Mouse (Mus musculus): ENCODE results near the gene Gemin5. TPM values are rescaled to one million over a fixed set of nuclear protein-coding genes. Genes with fewer than 3 reads are reported as not detected.
A peak's percentile ranks its signal among the peaks of the same experiment; 100 is the strongest.
"Not testable (repeated sequence)": the region's sequence is repeated elsewhere in the genome, so short reads cannot be mapped to it uniquely, and the experiment has no call there.

Gene Gemin5
- 16.1 and 16.6 TPM in 2 replicates for polyA plus RNA-seq (2015; fragmentation: Nextera tagmentation; extraction: Ambion mirVana)

DNA sequence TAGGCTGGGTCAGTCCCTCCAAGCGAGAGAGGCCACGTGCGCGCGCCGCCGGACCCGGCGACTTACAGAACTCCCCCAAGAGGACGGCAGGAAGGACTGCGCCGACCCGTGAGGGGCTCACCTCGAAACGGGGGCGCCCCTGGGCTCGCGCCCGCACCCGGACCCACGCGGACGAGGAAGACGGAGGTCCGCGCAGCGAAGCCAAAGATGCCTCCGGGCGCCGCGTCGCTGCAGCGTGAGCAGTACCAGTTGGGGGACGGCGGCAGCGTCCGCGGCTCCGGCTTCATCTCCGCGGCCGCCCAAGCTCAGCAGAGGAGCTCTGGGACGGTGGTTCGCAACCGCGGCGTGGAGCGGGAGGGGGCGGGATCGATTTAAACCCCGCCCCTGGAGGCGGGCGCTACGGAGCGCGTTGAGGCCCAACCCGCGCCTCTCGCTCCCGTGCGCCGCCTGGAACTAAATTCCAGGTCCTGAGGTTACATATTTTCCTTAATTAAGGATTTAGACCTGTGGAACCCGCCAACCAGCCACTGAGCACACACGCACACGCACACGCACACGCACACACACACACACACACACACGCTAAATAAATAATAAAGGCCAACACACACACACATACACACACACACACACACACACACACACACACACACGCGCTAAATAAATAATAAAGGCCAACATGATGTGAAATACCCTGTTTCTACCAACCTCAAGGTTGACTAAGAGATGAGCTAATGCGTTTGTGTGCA, at the start of gene Gemin5:
TSS of gene Gemin5 (minus strand) at position 373 of the 749 bp plus-strand sequence.
- H3K9ac ChIP-seq = peak within 1 kb of the TSS; percentile 92
- WGBS = under 1% methylated on average over 71 of the region's 71 CpGs
- H3K4me1 ChIP-seq = peaks cover 19% of the 10 kb centered on the region
- H3K27me3 ChIP-seq = no peaks in the 10 kb centered on the region
- ATAC-seq (ENCODE audit: insufficient number of reproducible peaks, low FRiP score, low TSS enrichment, low read depth) = peak; percentile 88
- H3K36me3 ChIP-seq = peaks cover 35% of the 10 kb centered on the region
- H3K27ac ChIP-seq (replicated peaks) = peak within 1 kb of the TSS; percentile 75
- peak within 1 kb of the TSS; percentile 78 for H3K4me2 ChIP-seq (replicated peaks)
- peak within 1 kb of the TSS; percentile 96 for H3K4me3 ChIP-seq (replicated peaks)
- H3K9me3 ChIP-seq (replicated peaks) = no peaks in the 10 kb centered on the region

DNA sequence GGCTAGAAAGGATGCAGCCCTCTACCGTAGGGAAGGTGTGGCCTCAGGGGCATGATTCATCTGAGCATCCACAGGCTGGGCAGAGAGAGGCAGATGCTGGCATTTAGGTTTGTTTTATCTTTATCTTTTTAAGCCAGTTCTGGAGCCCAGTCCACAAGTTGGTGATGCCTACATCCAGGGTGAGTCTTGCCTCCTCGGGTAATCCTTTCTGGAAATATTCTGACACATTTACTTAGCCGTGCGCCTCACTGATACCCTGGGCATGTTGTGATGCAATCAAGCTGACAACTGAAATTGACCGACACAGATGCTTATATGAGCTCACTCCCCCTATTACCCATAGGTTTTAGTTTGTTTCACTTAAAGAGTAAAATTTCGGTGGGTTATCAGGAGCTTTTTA, 48.5 kb upstream of the Gemin5 start:
- H3K4me1 ChIP-seq = no peaks in the 10 kb centered on the region
- no peak overlapping the region for H3K9ac ChIP-seq
- H3K27me3 ChIP-seq = no peaks in the 10 kb centered on the region
- WGBS = 78% methylated on average over 6 of the region's 6 CpGs
- no peaks in the 10 kb centered on the region for H3K36me3 ChIP-seq
- no peak overlapping the region for H3K4me2 ChIP-seq (replicated peaks)
- no peak overlapping the region for H3K27ac ChIP-seq (replicated peaks)
- ATAC-seq (ENCODE audit: insufficient number of reproducible peaks, low FRiP score, low TSS enrichment, low read depth) = no peak
- no peaks in the 10 kb centered on the region for H3K9me3 ChIP-seq (replicated peaks)
- no peak overlapping the region for H3K4me3 ChIP-seq (replicated peaks)

DNA sequence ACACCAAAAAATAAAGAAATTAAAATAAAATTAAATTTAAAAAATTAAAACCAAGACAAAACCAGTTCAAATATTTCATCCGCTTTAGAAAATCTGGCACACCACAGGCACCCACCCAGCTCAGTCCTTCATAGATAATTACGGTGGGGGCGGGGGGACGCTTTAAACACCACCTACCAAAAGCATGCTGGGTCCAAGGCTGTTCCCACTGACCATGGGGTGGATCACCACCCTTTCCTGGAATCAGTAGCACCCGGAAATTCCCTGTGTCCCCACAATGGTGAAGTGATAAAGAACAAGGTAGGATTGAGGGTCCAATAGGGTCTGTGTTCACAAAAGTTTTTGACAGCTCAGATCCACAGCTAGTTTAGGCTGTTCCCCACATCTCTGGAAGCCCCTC, 47.5 kb upstream of the Gemin5 start:
- Histone ChIP-seq H3K27ac (replicated peaks) (no peak overlapping the region), H3K4me2 (replicated peaks) (no peak overlapping the region), H3K9ac (no peak overlapping the region), H3K9me3 (replicated peaks) (no peaks in the 10 kb centered on the region), H3K4me3 (replicated peaks) (no peak overlapping the region), H3K27me3 (no peaks in the 10 kb centered on the region), H3K36me3 (no peaks in the 10 kb centered on the region), H3K4me1 (peaks cover 5% of the 10 kb centered on the region; the same call in 1 of the 2 replicates)
- WGBS = 78% methylated on average over 5 of the region's 5 CpGs
- no peak for ATAC-seq (ENCODE audit: insufficient number of reproducible peaks, low FRiP score, low TSS enrichment, low read depth)

DNA sequence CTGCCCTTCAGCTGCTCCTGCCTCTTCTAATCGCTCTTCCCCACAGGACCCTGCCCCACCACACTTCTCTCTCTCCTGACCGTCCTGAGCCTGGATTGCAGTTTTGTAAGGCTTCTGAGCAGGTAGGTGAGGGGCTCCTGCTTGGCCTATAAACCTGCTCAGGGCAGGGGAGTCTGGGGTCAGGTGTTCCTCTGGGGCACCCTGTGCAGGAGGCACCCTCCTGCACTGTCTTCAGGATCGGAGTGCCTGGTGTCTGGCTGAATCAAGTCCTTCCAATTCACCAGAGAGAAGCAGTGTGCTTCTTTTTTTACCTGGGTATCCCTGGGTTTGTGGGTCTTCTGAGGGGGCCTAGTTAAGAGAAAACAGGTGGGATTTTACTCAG, 46.7 kb upstream of the Gemin5 start:
- Histone ChIP-seq H3K4me2 (replicated peaks) (peak overlapping the region; percentile 51), H3K4me3 (replicated peaks) (peak overlapping the region; percentile 47)
- not testable (repeated sequence) for H3K27me3 ChIP-seq; H3K27ac ChIP-seq (replicated peaks); H3K4me1 ChIP-seq; H3K9me3 ChIP-seq (replicated peaks); H3K9ac ChIP-seq; H3K36me3 ChIP-seq
- 27% methylated on average over 2 of the region's 3 CpGs for WGBS
- 0 out of 2 replicates have a peak, but pooled peaks have one; percentile 15 for ATAC-seq (ENCODE audit: insufficient number of reproducible peaks, low FRiP score, low TSS enrichment, low read depth)

DNA sequence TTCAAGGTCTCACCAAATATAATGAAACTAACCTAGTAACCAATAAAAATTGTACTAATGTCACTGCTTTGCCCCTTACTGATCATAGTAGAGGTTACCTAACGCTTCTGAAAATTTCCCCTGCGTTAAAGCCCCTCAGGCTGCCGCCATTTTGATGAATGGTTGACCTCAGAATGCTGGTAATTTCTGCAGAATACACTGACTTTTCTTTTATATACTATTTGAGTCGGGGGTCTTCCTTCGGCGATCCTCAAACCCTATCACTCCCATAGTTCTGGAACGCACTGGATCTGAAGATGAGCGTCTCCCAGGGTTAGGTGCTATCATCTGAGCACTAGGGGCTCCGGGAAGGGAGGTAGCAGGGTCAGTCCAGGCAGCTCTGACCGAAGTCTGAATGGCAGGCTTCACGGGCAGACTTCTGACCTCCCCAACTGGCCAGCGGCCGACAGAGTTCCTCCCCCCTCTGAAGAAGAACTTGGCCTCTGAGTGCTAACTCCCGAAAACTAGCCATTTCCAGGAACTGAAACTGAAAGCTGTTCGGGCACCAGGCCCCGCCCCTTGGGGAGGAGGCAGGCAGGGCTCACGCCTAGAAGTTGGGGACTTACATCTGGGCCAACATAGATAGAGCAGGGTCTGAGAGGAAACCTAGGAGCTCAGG, 46.2 kb upstream of the Gemin5 start:
- peaks cover 5% of the 10 kb centered on the region; the same call in 1 of the 2 replicates for H3K4me1 ChIP-seq
- H3K4me2 ChIP-seq (replicated peaks) = peak overlapping the region; percentile 51
- no peaks in the 10 kb centered on the region for H3K9me3 ChIP-seq (replicated peaks)
- H3K27ac ChIP-seq (replicated peaks) = no peak overlapping the region
- peak overlapping the region; percentile 47 for H3K4me3 ChIP-seq (replicated peaks)
- H3K27me3 ChIP-seq = no peaks in the 10 kb centered on the region
- peak; percentile 63; the same call in 1 of the 2 replicates for ATAC-seq (ENCODE audit: insufficient number of reproducible peaks, low FRiP score, low TSS enrichment, low read depth)
- no peaks in the 10 kb centered on the region for H3K36me3 ChIP-seq
- 36% methylated on average over 17 of the region's 17 CpGs for WGBS
- peak overlapping the region; percentile 12 for H3K9ac ChIP-seq

DNA sequence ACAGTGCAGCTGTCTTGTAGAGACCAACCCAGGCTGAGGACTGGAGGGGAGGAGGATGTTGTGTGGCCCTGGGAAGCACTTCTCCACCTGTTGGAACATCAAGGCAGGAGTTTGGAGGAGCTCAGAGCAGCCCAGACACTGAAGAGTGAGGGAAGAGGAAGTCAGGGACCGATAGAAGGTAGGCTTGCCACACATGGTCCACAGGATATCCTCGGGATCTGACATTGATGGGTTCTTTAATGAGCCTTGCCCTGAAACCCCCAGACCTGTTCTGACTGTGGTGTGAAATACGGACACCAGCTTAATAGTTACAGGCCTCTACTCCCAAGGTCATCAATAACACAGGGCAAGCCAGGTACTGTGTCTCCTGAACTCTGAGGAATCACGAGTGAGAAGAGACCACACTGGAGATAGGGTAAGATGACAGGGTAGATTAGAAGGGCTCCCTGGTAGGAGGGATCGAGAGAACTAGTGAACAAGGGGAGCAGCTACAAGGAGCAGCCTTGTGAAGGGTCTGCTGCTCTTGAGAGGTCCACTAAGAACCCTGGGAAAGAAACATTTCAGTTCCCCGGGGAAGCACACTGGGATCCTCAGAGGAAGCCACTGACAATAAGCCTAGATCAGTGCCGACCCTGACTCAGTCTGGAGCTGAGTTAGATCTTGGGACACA, 45.5 kb upstream of the Gemin5 start:
- Histone ChIP-seq H3K4me1 (peaks cover 5% of the 10 kb centered on the region; the same call in 1 of the 2 replicates), H3K36me3 (no peaks in the 10 kb centered on the region), H3K9ac (no peak overlapping the region), H3K27me3 (no peaks in the 10 kb centered on the region), H3K9me3 (replicated peaks) (no peaks in the 10 kb centered on the region), H3K4me2 (replicated peaks) (peak overlapping the region; percentile 51; the same call in 1 of the 2 replicates), H3K27ac (replicated peaks) (no peak overlapping the region), H3K4me3 (replicated peaks) (no peak overlapping the region; the same call in 1 of the 2 replicates)
- ATAC-seq (ENCODE audit: insufficient number of reproducible peaks, low FRiP score, low TSS enrichment, low read depth) = no peak
- WGBS = 81% methylated on average over 7 of the region's 7 CpGs

DNA sequence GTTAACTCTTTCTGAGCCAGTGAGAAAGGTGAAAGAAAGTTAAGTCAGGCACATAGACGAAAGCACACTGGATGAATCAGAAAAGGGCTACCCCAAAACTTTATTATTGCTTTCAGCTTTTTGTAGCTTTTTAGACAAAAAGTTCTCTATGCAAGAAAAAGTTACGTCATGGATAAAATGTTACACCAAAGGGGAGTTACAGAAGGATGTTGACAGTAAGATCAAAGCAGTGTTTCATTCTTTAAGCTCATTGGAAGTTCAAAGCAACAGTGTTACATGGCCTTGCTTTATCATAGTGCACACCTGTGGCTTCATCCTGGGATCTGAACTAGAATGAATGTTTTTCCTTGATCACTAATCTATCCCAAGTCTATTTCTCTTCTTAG, 43.3 kb upstream of the Gemin5 start:
- peaks cover 5% of the 10 kb centered on the region; the same call in 1 of the 2 replicates for H3K4me1 ChIP-seq
- no peak overlapping the region for H3K27ac ChIP-seq (replicated peaks)
- no peak for ATAC-seq (ENCODE audit: insufficient number of reproducible peaks, low FRiP score, low TSS enrichment, low read depth)
- no peaks in the 10 kb centered on the region for H3K27me3 ChIP-seq
- H3K9me3 ChIP-seq (replicated peaks) = no peaks in the 10 kb centered on the region
- no peaks in the 10 kb centered on the region for H3K36me3 ChIP-seq
- no peak overlapping the region for H3K9ac ChIP-seq
- no peak overlapping the region for H3K4me3 ChIP-seq (replicated peaks)
- WGBS = 20% methylated on average over 2 of the region's 2 CpGs
- no peak overlapping the region for H3K4me2 ChIP-seq (replicated peaks)

DNA sequence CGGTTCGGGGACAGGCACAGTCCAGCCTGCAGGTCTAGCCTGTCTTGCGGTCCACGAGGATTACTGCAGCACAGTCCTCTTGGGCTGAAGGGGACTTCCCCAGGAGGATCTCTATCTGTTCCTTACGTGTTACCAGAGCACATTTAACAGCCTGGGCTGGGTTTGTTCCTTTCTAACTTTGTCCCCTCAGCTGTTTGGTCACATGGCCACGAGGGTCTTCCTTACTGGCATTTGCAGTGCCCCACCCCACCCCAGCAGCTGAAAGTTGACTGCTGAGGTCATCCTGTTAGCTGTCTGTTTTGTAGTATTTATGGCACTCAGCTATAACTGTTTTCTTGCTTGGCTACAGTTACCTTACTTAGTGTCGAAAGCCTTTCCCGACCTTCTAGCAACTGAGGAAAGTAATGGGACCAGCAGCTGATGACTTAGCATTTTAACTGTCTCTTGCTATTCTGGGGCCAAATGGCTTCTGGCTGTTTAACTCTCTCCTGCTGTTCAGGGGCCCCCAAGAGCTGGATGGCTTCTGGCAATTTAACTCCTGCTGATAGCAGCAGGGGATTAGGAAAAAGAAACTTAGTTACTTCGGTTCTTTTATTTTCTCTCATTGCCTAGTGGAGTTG, 42.8 kb upstream of the Gemin5 start:
- Histone ChIP-seq H3K27ac (replicated peaks) (no peak overlapping the region), H3K9ac (no peak overlapping the region), H3K9me3 (replicated peaks) (no peaks in the 10 kb centered on the region), H3K4me1 (peaks cover 5% of the 10 kb centered on the region; the same call in 1 of the 2 replicates), H3K4me3 (replicated peaks) (no peak overlapping the region), H3K4me2 (replicated peaks) (no peak overlapping the region), H3K36me3 (no peaks in the 10 kb centered on the region), H3K27me3 (no peaks in the 10 kb centered on the region)
- WGBS = 27% methylated on average over 9 of the region's 9 CpGs
- peak; percentile 62 for ATAC-seq (ENCODE audit: insufficient number of reproducible peaks, low FRiP score, low TSS enrichment, low read depth)

DNA sequence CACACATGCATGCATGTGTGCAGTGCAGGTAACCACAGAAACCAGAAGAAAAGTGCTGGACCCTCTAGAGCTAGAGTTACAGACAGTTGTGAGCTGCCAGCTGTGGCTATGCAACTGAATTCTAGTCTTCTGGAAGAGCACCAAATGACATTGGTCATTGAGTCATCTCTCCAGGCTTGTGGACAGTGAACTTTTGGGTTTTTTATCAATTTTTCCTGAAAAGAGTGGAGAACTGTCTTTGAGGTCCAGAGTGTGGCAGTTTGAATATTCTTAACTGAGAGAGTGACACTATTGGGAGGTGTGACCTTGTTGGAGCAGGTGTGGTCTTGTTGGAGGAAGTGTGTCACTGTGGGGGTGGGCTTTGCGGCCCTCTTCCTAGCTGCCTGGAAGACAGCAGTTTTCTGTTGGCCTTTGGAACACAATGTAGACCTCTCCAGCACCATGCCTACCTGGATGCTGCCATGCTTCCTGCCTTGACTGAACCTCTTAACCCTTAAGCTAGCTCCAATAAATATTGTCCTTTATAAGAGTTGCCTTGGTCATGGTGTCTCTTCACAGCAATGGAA, 42.1 kb upstream of the Gemin5 start:
- peaks cover 5% of the 10 kb centered on the region; the same call in 1 of the 2 replicates for H3K4me1 ChIP-seq
- H3K36me3 ChIP-seq = no peaks in the 10 kb centered on the region
- WGBS = 83% methylated on average over 1 of the region's 1 CpGs
- no peak overlapping the region for H3K27ac ChIP-seq (replicated peaks)
- no peaks in the 10 kb centered on the region for H3K9me3 ChIP-seq (replicated peaks)
- no peak for ATAC-seq (ENCODE audit: insufficient number of reproducible peaks, low FRiP score, low TSS enrichment, low read depth)
- no peak overlapping the region for H3K4me3 ChIP-seq (replicated peaks)
- no peaks in the 10 kb centered on the region for H3K27me3 ChIP-seq
- no peak overlapping the region for H3K4me2 ChIP-seq (replicated peaks)
- H3K9ac ChIP-seq = no peak overlapping the region

DNA sequence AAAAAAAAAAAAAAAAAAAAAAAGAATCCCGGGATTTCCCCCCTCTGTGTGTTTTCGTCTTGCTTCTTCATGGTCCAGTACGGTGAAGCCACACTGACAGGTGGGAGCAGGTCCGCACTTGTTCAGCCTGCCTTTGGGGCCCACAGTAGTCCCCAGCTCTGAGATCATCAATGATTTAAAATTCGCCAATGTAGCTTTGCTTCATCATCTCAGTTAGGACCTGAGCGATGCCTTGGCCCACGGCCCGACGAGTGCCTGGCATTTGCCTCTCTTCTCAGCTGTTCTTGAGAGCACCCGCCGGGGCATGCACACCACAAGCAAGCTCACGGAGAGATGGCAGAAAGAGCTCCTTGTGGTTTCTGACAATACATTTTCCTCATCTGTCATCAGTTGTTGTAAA, 32.7 kb upstream of the Gemin5 start:
- ATAC-seq (ENCODE audit: insufficient number of reproducible peaks, low FRiP score, low TSS enrichment, low read depth) = no peak
- Histone ChIP-seq H3K9ac (no peak overlapping the region), H3K4me3 (replicated peaks) (no peak overlapping the region), H3K27ac (replicated peaks) (no peak overlapping the region), H3K4me2 (replicated peaks) (no peak overlapping the region), H3K9me3 (replicated peaks) (no peaks in the 10 kb centered on the region), H3K36me3 (no peaks in the 10 kb centered on the region), H3K27me3 (no peaks in the 10 kb centered on the region), H3K4me1 (no peaks in the 10 kb centered on the region)
- 57% methylated on average over 12 of the region's 12 CpGs for WGBS

DNA sequence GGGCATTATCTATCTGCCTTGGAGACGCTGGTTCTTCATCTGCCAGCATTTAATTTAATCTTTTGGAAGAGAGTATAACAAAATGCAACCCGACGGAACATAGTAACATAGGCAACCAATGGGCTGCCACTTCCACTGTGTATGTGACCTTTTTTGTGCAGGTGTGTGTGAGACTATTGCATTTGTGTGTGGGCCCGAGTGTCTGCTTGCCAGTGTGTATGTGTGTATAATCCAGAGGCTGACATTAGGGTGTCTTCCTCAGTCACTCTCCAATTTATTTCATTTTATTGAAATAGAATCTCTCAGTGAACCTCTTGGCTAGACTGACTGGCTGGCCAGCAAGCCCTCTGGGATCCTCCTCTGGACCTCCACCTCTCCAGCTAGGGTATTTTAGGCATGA, 31.9 kb upstream of the Gemin5 start:
- Histone ChIP-seq H3K36me3 (no peaks in the 10 kb centered on the region), H3K9me3 (replicated peaks) (no peaks in the 10 kb centered on the region), H3K27me3 (no peaks in the 10 kb centered on the region), H3K27ac (replicated peaks) (no peak overlapping the region), H3K4me3 (replicated peaks) (no peak overlapping the region), H3K9ac (no peak overlapping the region), H3K4me2 (replicated peaks) (peak overlapping the region; percentile 69; the same call in 1 of the 2 replicates), H3K4me1 (no peaks in the 10 kb centered on the region)
- no peak for ATAC-seq (ENCODE audit: insufficient number of reproducible peaks, low FRiP score, low TSS enrichment, low read depth)
- 69% methylated on average over 4 of the region's 4 CpGs for WGBS
